Mouse (Mus musculus) Patski (cell line): ENCODE measurements at regions not wholly inside any gene's neighbourhood (a gene's known extent, or its start where the extent isn't known, plus 50 kb on each side); places are given as distances from the start of the nearest gene placed in this dataset.
"Not testable (repeated sequence)": the region's sequence is repeated elsewhere in the genome, so short reads cannot be mapped to it uniquely, and the experiment has no call there.

Experiments
- ATAC-seq: fragments of 100-300 bp; one replicate; pipeline ENCODE4 v1.8.0; 2021
- CTCF ChIA-PET: fragments of 350-600 bp; sonication (Branson Sonifier 250); formaldehyde crosslinking; loops from one replicate; lab custom pipeline; 2022; ENCODE audit warnings: inconsistent platforms; lab: Charles Lee
- POLR2A ChIA-PET: fragments of 350-600 bp; sonication (Branson Sonifier 250); formaldehyde crosslinking; loops from one replicate; lab custom pipeline; 2022; ENCODE audit warnings: antibody characterized with exemption, inconsistent platforms; lab: Charles Lee
- DNase-seq: peaks from one replicate; pipeline ENCODE4 v3.0.0-alpha.2; 2011; ENCODE audit warnings: low read depth, low spot score
- H3K27me3 ChIP-seq: fragments of 371-371 bp; one replicate; pipeline ENCODE4 v1.5.1; 2021
- CTCF ChIP-seq: fragments of 100-300 bp; IDR thresholded peaks from one replicate; pipeline ENCODE4 v1.5.1; 2021
- in situ Hi-C: fragments of 300-500 bp; cut with MboI; formaldehyde crosslinking; loops from 3 replicates; pipeline ENCODE4 v1.11.1; 2018; ENCODE audit warnings: low pct_unique_long_range_greater_than_20kb, mixed read lengths

DNA sequence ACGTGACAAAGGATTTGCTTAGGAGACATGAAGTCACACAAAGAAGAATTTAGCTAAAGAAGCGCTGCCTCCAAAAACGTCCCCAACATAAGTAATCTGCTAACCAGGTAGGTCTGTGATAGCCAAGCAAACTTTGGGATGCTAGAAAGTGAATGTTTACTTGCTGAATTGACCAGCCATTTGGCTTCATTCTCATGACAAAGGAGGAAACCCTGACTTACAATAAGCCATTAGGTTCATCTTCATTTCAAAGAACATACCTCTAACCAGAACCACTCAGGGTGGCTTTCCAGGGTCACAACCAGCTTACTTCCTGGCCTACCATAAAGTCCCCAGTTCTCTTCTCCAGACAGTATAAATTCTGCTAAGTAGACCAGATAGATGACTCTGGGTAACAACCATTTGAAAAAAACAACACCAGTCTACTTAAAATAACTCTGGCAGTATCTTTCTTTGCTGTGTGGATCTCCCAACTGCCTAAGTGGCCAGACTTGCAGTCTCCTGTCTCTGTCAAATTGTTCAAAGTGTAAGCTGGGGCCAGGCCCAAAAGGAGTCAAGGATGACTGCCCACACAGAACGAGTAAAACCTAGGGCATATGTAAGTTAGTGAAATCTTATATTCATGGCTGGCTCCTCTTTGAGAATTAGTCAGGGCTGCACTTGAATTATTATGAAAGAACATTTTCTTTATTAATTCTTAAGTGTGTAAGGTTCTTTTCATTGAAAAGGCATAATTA, 61.4 kb upstream of the Chd2 start:
- CTCF ChIA-PET, result interaction anchor here (1.8 kb wide), 1 partner anchor 47 kb away, joined by 8 read pairs; no protein-coding TSS in a partner anchor
- DNase-seq, result no peak
- TF ChIP-seq CTCF, result no peak
- in situ Hi-C loops, result no loop called here
- H3K27me3 ChIP-seq, result no peaks in the 10 kb centered on the region
- POLR2A ChIA-PET, result interaction anchor here (1.2 kb wide), 1 partner anchor 45 kb away, joined by 3 read pairs; no protein-coding TSS in a partner anchor
- ATAC-seq, result no peak

DNA sequence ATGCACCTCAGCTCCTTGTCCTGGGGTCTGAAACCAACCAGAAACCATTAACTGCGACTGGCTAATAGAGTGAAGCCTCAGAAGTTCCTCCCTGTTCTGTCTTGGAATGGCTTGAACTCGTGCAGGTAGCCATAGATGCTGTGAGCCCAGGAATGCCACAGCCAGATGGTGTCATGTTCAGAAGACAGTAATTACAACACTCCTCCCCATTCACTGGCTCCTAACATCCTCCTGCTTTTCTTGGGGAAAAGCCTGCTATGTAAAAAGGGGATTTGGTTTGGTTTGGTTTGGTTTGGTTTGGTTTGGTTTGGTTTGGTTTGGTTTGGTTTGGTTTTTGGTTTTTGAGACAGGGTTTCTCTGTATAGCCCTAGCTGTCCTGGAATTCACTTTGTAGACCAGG, 59.7 kb upstream of the Chd2 start:
- no peak for DNase-seq
- POLR2A ChIA-PET, result no interaction called here
- no peak for TF ChIP-seq CTCF
- no peaks in the 10 kb centered on the region for H3K27me3 ChIP-seq
- CTCF ChIA-PET, result no interaction called here
- no peak for ATAC-seq
- in situ Hi-C loops, result no loop called here

DNA sequence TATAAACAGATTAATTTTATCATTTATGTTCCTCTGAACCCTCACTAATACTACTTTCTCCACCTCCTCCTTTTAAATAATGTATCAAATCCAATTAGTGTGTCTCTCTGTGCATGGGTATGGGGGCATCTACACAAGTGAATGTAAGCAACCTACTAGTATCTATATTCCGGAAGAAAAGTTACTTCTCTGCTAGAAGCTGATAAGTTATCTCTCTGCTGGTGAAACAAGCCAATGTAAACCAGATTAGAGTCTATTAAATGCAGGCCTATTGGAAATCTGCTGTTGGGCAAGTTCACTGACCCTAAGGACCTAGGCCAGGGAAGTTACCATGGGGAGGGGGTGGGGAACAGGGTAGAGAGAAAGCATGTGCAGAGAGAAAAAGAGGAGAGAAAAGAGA, 59.1 kb upstream of the Chd2 start:
- TF ChIP-seq CTCF, result no peak
- ChIA-PET POLR2A (no interaction called here), CTCF (no interaction called here)
- no peaks in the 10 kb centered on the region for H3K27me3 ChIP-seq
- in situ Hi-C loops, result no loop called here
- DNase-seq (no peak), ATAC-seq (no peak)

DNA sequence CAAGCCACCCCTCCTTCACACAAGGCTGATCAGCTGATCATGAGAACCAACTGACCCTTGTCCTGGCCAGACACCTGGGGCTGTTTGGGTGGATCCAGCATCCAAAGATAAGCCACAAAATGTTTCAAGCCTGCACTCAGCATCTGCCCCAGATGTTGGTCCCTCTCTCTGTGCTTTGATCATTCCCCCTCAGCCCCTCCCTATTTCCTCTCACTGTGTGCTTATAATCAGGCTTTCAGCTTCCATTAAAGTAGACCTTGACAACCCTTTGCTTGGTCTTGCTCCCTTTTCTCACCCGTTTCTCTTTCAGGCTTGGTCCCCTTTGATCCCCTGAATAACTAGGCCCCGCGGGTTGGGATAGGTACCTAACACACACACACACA, 58.4 kb upstream of the Chd2 start:
- H3K27me3 ChIP-seq, ATAC-seq, CTCF ChIA-PET, DNase-seq, POLR2A ChIA-PET, in situ Hi-C loops: not testable (repeated sequence)

DNA sequence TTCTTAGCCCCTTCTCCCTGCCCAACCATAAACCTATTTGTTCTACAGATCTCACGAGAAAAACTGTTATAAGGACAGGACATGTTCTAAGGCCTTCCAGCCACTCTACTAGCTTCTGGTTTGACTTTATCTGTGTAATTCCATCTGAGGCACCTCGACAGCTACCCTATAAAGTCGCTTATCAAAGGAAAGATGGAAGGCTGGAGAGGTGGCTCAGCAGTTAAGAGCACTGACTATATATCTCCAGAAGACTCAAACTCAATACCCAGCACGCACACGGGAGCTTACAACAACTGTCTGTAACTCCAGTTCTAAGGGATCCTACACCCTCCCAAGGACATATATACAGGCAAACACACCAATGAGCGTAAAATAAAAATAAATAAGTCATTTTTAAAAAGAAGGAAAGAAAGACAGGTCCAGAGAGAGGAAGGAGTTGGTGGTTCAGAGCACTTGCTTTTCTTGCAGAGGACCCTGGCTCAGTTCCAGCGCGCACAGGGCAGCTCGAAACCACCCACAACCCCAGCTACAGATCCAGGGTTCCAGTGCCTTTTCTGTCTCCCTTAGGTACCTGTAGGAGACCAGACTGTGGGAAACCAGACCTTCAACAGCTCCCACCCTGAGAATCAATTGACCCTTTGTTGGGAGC, 57.8 kb upstream of the Chd2 start:
- CTCF ChIA-PET, result no interaction called here
- TF ChIP-seq CTCF, result no peak
- H3K27me3 ChIP-seq, result no peaks in the 10 kb centered on the region
- in situ Hi-C loops, result no loop called here
- DNase-seq (no peak), ATAC-seq (no peak)
- POLR2A ChIA-PET, result no interaction called here

DNA sequence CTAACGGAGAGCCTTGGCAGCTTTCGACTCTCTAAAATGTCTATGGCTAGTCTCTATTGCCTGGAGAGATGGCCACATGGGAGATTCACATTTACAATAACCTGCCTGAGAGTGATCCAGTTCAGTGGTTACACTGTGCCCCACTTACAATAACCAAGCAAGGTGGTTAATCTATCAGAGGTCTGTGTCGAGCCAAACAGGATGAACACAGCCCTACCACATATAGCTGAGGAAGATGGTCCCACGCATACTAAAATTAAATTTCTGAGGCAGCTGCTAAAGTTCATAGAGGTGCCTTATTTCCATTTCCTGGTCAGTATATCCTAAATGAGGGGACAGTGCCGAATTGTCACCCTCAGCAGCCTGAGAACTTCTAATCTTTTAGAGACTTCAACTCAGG, 56.3 kb upstream of the Chd2 start:
- POLR2A ChIA-PET, result no interaction called here
- H3K27me3 ChIP-seq, result no peaks in the 10 kb centered on the region
- in situ Hi-C loops, result no loop called here
- DNase-seq (no peak), ATAC-seq (no peak)
- no peak for TF ChIP-seq CTCF
- CTCF ChIA-PET, result no interaction called here

DNA sequence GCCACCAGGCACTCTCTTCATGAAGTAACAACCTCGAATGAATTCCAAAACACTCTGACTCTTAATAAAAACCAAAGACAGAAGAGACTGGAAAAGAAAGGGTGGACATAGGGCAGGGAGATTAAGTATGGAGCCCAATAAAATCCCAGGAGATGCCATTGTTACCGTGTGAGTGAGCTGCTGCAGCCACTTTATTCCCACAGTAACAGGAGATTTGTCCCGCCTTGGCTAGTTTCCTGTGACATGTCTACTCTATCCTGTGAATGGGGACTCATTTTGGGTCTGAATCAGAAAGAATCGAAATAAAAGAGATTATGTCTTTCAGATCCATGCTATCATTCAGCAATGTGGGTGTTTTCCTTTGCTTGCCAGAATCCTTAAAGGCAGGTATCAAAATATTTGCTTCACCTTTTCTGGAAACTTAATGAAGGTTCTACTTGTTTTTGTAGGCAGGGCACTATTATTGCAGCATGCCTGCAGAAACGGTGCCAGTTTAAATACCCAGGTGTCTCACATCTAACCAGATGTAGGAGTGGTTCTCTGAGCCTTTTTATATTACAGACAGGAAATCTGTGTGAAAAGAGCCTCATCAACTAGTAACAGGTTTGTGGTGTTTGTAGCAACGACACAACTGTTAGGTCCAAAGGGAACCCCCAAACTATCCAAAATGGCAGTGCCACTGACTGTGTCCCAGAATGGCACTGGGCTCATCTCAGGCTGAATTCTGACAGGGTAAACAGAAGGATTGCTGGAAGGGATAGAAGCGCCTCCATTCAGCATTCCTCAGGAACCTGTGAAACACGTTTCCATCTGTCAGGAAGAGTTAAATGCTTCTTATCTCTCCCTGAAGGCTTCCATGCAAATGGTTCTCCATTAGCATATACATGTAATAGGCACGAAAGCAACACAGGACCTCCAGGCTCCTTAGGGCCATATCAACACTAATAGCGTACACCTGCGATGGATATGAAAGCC, 55.5 kb upstream of the Chd2 start:
- DNase-seq, result no peak
- no peak for ATAC-seq
- in situ Hi-C loops, result no loop called here
- H3K27me3 ChIP-seq, result no peaks in the 10 kb centered on the region
- CTCF ChIA-PET, result no interaction called here
- TF ChIP-seq CTCF, result no peak
- POLR2A ChIA-PET, result no interaction called here

DNA sequence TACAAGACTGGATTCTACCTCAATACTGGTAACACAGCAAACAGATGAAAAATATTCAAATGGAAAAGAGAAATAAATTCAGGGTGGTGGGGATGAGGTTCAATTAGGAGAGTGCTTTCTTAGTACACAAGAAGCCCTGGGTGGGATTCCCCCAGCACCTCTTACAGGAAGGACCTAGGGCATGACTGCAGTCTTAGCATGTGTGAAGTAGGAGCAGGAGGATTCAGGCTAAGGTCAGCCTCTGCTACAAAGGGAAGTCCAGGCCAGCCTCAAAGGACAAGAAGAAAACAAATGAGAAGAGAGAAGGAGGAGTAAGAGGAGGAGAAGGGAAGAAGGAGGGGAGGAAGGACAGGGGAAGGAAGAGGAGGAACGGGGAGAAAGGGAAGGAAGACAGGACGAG, 54.8 kb upstream of the Chd2 start:
- TF ChIP-seq CTCF, result no peak
- POLR2A ChIA-PET, result interaction anchor here (2.4 kb wide), 1 partner anchor 38 kb away, joined by 13 read pairs; no protein-coding TSS in a partner anchor
- no peaks in the 10 kb centered on the region for H3K27me3 ChIP-seq
- ATAC-seq (no peak), DNase-seq (no peak)
- CTCF ChIA-PET, result interaction anchor here (2.4 kb wide), 1 partner anchor 40 kb away, joined by 9 read pairs; no protein-coding TSS in a partner anchor
- in situ Hi-C loops, result no loop called here

DNA sequence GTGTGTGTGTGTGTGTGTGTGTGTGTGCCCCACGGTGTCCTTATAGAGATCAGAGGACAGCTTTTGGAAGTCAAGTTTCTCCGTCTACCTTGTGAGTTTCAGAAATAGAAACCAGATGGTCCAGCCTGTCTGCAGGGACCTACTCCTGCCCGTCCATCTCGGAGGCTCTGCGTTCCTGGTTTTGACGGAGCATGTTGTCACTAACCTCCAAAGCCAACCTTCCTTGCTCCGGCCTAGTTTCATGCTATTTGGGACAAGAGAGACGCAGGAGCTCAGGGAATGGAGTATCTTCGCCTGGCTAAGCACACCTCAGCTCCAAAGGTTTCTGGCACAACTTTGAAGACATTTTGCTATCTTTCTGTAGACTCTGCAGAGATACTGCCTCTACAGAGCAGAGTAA, 54.2 kb upstream of the Chd2 start:
- DNase-seq (no peak), ATAC-seq (no peak)
- TF ChIP-seq CTCF, result no peak
- no peaks in the 10 kb centered on the region for H3K27me3 ChIP-seq
- ChIA-PET POLR2A (interaction anchor here (0.6 to 2.4 kb wide), 5 partner anchors 8 to 131 kb away, joined by 3 to 13 read pairs (median 3); partner anchors contain the start of gene Chd2), CTCF (interaction anchor here (0.9 to 2.4 kb wide), 2 partner anchors 20 to 39 kb away, joined by 3 to 9 read pairs; no protein-coding TSS in a partner anchor)
- in situ Hi-C loops, result no loop called here

DNA sequence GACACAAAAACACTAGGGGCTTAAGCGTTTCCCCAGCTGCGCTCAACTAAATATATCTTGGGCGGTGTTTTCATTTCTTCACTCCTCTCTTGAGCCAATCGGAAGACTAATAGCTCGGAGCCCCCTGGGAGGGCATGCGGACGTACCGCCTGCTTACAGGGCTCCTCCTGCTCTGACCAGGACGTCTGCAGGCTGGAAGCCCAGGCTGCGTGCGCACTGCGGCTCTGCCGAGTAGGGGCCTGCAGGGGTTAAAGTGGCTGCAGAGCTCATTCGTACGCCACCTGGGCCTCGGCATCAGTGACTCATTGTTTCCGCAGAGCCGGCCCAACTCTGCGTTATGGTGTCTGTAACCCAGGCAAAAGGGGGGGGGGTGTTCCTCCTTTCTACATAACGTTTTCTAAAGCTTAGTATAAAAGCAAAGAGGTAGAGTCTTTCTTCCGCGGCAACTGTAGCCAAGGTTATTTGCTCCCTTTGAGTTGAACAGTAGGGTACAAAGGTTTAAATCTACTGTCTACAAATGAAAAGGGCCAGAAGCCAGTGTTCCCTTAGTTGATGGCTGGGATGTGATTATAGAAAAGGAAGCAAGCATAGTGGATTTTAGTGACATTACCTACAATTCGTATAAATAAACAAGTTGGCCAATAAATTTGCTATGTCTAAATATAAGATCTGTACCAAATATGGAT, 53.7 kb upstream of the Chd2 start:
- peak; percentile 99 for ATAC-seq
- POLR2A ChIA-PET, result interaction anchor here (0.6 to 2.4 kb wide), 8 partner anchors 9 to 130 kb away, joined by 3 to 13 read pairs (median 3); partner anchors contain the start of gene Chd2
- in situ Hi-C loops, result no loop called here

More for the DNA sequence above, 53.7 kb upstream of the Chd2 start:
- TF ChIP-seq CTCF, result no peak
- no peaks in the 10 kb centered on the region for H3K27me3 ChIP-seq
- CTCF ChIA-PET, result interaction anchor here (0.7 to 2.4 kb wide), 5 partner anchors 11 to 38 kb away, joined by 3 to 9 read pairs (median 3); no protein-coding TSS in a partner anchor
- no peak for DNase-seq
